Mouse (Mus musculus) natural killer cell, adult 2 months (primary cell): Measurements from ENCODE around the gene Prkag2.

Experiments
- DNase-seq, 2 experiments: peaks; one replicate each; pipeline ENCODE4 v3.0.0; 2022; ENCODE audit warnings: low spot score in 2 of 2

The Prkag2 gene

DNA sequence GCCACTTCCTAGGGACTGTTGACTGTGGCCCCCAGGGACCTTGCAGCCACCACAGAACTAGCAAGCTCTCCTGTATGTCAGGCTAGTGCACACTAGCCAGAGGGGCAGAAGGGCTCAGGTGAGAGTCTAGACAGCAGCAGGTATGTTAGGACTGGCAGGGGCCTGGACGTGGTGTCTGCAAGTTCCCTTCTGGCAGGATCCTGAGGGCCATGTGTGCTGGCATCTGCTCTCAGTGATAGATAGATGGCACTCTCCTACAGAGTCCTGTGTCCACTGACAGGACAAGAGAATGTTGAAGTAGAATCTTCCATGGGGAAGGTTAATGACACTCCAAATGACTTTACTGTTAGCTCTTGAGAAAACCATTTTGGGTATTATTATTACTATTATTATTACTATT is 52.8 kb downstream of the Prkag2 start:
- DNase-seq: no peak

DNA sequence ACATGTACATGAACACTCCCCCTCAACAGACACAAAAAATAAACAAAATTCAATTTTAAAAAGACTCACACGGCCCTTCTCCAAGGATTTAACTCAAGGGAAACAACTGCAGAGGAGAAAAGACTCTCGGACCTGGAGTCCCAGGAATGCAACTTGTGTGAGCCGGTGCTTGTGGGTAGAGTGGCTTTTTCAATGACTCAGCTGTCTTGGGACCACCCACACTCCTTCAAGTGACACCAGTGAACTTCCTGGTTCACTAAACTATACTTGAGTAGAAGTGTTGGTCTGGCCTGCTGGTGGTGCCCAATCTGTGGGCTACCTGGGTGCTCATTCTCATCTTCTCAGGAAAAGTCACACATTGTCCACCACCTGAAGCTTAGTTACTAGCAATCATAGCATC is 53.7 kb downstream of the Prkag2 start:
- no peak for DNase-seq

DNA sequence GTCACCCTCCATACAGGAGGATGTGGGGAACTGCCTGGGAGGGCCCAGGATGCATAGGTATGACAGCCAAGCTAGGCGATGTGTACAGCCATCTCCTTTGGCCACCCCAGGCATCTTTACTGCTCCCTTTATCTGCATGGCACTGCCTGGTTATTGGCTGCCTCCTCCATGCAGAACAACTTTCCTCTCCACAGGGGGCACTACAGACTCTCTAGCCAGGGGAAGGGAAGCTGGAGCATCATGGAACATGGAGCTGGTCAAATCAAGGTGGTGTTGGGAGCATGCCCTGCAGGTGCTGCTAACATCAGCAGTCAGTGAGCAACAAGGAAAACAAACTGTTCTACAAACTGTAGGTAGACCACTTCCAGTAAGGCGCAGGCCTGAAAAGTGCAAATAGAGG is 56.4 kb downstream of the Prkag2 start:
- DNase-seq: no peak

DNA sequence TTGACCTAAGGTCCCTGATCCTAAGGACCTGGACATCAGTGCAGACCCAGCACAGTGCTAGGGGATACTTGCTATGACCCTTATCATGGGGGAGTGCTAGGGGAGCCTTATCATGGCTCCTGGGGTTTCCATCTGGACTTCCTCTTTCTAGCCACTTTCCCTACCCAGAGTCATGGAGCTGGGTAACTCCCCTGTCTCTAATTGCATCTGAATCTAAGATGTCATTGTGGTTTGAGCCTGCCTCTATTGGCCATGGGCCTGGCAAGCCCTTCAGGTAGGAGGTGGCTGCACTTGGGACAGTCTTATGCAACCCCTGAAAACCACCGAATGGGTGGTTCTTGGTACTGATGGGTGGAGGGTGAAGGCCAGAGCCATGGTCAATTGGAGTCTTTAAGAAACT is 58.5 kb downstream of the Prkag2 start:
- no peak for DNase-seq

DNA sequence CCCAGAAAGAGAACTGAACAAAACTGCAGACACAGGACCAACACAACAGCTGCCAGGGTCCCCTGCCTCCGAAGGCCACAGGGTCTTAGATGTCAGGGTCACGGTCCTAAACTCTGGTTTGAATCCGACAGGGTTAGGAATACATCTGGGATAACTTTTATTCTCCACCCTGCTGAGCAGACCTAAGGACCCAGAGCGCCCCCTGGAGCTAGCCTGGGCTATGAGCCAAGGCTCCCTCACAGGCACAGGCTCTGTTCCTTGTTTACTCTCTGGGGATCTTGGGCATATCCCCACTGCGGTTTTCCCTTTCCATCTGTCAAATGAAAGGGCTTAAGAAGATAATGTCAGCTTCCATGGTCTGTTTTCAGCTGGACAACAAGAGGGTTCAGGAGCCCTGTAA is 59.1 kb downstream of the Prkag2 start:
- DNase-seq: no peak

DNA sequence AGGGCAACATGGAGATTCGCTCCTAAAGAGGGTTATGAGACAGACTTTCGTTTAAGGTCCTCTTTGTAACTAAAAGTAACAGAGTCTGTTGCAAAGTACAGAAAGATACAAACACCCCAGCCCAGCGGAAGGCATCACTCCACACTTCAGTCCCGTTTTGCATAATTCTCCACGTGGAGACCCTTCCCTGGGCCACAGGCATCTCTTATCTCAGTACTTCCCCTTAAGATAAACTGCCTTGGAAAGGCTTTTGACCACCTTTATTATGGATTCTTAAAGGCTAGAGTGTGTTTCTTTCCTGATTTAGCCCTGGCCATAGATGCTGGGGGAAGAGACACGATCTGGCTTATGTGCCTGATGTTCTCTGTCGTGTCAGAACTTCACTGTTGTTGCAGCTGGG is 59.5 kb downstream of the Prkag2 start:
- no peak for DNase-seq

DNA sequence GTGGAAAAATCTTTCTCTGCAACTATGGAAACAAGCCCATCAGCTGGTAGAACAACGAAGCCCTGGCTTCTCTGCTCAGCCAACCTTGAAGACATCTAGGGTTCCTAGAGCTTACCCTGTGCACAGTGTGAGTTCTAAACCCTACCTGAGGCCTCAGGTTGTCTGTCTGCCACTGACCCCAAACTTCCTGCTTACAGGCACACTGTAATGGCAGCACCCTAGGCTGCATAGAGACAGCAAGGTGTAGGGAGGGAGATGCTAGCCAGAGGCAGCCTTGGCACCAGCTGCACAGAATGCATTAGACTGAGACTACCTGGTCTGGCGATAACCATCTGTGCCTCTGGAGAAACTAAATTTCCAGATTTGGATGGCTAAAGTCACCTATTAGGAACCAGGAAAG is 61.6 kb downstream of the Prkag2 start:
- no peak for DNase-seq

DNA sequence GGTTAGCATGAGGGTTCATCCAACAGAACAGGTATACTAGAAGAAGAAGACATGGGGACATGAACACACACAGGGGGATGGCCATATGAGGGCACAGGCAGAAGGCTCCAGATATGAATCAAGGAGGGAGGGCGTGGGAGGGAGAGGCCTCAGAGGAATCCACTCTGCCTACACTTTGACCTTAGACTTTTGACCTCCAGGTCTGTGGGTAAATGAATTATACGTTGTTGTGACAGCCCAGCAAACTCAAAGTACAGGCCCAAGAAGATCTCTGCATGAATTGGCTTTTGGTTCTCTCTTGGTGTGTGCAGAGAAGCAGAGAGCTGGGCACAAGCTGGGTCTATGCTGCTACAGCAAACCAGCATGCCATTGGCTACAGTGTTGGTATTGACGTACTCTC is 65.1 kb downstream of the Prkag2 start:
- no peak for DNase-seq

DNA sequence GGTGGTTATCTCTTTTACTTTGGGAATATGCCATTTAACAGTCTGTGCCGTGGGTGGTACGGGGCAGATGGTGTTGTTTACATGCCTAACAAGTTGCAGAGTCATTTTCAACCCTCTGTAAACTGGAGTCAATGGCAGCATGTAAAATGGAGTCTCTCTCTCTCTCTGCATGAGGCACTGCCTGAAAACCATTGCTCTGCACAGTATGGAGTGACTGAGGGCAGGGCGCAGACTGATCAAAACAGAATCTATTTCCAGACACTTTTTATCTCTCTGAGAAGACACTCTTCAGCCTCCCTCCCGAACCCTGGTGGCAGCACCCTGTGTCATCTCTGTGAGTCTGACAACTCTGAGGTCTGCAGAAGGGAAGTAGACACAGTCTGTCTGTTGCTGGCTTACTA is 69.0 kb downstream of the Prkag2 start:
- no peak for DNase-seq

DNA sequence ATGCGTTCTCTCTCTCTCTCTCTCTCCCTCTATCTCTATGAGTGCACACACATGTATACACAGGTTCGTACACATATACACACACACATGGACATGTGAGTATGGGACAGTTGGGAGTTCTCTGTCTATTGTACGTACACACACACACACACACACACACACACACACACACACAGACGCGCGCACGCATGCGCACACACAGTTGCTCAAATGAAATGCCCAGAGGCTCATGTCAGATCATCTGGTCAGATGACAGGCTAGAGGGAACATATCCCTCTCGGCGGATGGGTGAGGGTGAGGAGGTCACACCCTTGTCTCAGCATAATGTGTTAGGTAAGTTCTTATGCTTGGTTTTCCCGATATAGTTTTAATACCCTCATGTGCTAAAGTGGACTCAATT is 69.4 kb downstream of the Prkag2 start:
- DNase-seq: no peak

DNA sequence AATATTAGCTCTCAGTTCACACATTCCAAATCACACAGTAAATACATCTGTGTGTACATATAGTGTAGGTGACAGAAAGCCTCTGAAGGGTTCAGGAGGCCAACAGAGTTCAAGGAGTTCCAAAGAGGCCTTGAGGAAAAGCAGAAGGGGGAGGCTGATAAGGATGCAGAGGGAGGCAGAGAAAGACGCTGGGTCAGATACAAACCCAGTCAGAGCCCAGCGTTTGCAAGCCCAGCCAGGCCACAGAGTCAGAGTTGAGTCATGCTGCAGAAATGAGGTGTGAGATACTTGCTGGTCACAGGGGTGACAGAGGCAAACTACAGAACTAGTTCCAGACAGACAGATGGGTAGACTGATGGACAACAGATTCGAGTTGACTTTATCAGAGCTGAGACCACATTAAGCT is 70.2 kb downstream of the Prkag2 start:
- DNase-seq: no peak

DNA sequence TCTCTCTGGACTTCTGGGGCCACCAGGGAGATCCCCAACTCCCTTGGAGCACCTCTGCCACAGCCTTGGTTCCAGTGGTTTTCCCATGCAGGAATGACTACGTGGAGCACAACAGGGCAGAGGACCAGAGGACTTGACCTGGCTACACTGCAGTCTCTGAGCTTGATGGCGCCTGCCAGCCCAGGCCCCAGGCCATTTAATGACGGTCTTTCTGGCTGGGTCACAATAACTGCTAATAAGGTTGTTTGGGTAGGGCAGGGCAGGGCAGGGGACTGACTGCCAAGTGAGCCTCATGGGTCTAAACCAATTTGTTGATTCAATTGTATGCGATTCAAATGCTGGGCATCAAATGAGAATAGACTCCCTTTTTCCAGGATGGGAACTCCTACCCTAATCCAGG is 72.8 kb downstream of the Prkag2 start:
- DNase-seq: no peak

DNA sequence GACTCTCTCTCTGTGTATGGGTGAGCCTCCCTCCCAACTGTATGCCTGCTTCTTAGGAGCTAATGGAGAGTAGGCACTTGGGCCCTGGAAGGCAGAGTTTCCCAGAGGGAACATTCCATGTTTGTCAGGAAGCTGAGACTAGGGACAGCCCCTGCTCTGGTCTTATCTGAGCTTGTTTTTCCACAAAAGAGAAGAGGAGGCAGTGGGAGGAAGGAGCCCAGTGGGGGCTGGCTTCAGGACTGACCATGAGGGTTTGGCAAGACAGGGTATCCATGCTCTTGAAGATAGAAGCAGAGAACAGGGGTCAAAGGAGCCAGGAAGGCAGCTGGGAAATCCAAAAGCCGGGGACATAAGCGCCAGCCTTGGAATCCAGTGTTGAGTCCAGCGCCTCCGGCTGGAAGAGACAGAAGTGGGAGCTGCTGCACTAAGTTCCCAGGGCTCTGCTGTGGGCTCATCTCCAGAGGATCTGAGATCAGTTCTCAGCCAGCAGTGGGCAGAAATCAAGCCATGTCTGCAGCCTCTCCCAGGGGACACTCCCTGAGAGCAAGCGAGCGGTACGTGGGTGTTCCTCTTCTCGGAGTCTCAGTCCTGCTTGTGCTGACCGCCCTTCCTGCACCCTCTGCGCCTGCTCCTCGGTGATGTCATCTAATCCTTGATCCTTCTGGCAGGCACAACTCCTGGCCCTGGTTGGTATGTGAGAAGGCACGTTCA is 75.0 kb downstream of the Prkag2 start:
- no peak for DNase-seq

DNA sequence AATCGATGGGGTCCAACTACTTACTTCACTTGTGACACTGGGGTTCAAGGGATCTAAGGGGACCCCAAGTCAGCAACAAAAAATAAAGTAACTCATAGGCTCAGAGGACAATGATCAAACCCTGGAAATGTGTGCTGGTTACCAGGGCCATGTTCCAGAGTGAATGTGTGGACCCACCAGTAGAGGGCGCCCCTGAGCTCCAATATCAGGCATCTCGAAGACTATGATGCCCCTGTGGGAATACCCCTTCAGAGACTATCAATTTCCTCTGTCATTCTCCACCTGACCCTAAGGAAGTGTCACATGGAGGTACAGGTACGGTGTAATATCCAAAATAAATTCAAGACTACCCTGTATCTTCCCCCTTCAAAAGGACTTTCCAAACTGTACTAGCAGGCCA is 77.5 kb downstream of the Prkag2 start:
- DNase-seq: peak; percentile 26 to 46

DNA sequence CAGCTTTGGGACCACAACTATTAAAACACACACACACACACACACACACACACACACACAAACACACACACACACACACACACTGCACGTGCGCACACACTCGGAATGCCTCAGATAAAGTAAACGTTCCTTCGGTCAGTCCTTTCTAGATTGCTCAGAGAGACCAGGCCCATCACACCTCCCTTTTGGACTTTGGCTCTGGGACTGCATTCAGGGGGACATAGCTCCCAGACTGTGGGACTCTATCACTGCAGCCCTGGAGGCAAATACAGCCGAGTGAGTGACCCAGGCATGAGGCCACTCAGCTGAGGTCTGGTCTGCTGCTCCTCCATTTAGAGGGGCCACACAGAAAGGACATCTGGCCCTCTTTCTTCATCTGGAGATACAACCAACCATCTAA is 81.2 kb downstream of the Prkag2 start:
- DNase-seq: no peak

DNA sequence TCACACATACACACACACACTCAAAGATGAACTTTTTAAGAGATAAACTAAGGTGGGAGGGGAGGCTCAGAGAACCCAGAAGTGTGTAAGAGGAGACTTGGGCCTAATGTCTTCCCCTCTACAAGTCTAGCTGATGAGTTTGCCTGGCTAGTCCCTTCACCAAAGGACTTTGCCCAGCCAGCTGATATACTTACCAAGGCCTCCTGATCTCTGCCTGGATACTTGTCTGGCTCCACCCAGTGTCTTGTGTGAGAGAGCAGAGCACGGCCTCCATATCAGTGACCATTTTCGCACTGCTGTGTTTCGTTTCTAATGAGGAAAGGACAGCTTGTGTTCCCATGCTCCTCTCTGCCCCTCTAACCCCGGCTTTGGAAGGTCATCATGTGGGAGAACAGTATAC is 88.3 kb downstream of the Prkag2 start:
- no peak for DNase-seq

DNA sequence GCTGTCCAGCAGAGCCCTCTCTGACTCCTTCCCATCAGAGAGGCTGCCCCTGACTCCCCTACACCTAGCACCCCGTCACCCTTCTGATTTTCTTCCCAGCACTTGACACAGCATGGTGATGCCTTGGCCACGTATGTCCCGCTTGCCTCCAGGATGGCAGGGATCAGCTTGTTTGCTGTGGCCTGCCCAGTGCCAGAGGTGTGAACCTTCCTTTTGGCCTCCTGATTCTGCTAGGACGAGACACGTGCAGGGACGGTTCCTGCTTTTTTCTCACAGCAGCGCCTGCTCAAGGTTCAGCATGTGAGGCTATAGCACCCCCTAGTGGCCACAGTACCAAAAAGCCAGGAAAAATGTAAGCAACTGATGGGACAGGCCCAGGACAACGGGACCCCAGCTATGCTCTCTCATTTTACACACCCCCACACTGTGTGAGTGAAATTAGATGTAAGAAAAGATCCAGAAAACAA is 89.4 kb downstream of the Prkag2 start:
- peak; percentile 62 to 75 for DNase-seq

DNA sequence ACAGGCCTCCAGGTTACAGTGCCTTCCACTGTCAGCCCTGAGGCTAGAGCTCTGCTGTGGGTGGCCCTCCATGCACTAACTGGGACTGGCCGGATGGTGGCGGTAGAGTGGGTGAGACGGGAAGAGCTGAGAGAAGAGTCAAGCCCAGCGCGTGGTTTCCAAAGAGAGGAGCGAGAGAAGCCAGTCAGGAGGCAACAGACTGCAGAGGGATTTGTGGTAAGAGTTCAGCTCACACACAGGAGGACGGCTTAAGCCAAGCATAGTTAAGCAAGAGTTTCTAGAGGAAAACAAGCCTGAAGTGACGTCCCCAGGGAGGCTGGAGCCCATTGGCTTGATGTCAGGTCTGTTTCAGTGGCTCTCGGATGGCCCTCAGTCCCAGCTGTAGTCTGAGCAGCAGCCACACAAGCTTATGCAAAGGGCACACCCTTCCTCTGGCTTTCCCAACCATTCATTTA is 90.0 kb downstream of the Prkag2 start:
- peak; percentile 63 to 81 for DNase-seq

DNA sequence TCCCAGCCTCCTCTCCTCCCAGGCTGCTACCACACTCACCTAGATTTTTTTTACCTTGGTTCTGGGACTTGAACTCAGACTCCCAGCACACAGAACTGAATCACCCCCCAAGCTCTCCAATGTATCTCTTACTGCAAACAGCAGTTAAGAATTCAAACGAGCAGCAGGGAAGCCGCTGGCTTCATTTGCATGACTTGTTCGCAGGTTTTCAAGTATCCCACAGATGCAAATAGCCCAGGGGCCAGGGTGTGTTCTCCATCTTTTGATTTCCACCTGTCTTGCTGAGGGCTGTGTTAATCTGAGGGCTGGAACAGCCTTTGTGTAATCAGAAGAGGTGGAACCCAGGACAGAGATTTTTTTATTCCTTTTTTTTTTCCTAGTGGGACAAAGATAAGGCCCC is 90.7 kb downstream of the Prkag2 start:
- no peak for DNase-seq

DNA sequence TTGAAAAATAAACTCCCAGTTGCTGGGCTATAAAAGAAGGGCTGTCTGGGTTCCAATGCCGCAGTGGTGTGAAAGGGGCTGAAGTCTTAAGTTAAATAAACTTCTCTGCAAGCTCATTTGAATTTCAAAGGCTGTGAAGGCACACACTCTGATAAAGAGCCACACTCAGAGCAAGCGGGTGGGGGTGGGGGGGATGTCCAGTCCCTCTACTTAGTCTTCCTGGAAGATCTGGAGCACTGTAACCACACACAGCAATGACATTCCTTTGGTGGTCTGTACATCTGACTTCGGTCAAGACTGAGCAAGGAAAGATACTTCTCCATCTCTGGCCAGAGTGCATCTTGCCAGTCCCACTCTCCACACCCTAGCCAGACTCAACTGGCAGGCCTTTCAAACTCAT is 91.5 kb downstream of the Prkag2 start:
- DNase-seq: no peak

DNA sequence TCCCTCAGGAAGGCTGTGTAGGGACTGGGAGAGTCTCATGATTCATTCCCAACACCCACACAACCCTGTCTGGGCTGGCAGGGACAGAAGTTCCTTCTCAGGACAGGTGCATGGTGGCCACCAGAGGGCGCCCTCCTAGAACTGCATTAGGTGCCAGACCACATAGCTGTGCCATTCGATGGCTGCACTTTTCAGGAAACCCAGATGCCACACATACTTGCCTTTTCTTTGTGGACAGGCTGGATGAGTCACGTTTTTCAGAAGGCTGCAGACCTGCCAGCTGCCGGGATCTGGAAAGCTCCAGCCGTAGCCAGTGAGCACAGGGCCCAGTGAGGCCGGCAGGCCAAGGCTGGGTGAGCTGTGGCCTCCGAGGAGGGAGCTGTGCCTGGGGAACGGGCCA is 93.6 kb downstream of the Prkag2 start:
- DNase-seq: peak; percentile 53 to 73

DNA sequence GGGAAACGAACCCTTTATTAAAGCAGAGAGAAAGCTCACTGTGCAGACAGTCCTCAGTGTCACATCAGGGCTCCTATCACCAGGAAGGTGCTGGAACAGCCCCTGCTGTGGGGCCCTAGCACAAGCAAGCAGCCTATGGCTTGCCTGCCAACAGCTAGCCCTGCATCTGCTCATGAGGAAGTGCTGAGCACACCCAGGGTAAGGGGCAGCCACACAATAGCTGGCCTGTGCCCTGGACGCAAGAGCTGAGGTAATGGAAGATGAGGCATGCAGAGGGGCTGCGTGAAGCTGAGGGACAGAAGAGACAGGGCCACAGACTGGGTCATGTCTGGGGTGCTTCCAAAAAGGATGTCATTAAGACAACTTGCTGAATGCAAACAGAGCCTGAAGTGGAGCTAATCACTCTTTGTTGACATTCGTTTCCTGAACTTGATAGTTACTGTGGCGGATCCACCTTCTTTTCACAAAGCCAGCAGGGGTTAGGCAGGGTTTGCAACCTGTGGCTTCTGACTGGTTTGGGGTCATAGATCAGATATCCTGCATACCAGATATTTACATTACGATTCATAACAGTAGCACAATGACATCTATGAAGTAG is 94.8 kb downstream of the Prkag2 start:
- no peak for DNase-seq

DNA sequence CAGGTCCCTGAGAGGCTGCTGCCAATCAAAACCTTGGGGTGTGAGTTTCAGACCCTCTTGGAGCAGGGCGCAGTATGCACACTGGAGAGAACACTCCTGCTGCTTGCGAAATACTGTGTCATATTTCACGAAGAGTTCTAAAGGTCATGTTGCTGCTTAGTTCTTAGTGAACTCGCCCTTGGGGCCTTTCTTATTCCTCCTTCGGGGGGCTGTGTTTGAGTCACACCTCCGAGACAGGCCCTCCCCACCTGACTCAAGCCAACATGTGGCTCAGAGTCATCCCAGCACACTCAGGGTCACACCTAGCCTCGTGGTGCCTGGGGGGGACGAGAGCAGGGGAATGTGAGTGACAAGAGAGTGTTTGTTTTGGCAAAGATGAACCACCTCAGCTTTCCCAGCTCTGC is 99.0 kb downstream of the Prkag2 start:
- DNase-seq: no peak

DNA sequence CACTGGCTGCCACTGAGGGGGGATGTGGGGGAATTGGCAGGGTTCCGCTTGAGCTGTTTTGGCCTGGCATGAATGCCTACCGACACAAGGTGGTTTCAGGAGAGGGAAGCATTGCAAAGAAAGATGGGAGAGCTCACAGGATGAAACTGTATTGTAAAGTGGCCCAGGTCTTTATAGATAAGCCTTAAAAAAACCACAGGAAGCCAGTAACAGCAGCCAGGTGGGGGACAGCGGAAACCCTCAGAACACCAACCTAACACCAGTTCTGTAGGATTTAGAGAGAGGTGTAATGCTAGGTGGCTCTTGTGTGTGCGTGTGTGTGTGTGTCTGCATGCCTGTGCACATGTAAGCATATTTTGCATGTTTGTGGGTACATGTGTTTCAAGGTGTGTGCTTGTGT is 101.1 kb downstream of the Prkag2 start:
- DNase-seq: no peak
